Mouse (Mus musculus): ENCODE measurements around the gene Syt11. TPM values are rescaled to one million over a fixed set of nuclear protein-coding genes. Genes with fewer than 3 reads are reported as not detected.
A peak's percentile ranks its signal among the peaks of the same experiment; 100 is the strongest.
"Not testable (repeated sequence)": the region's sequence is repeated elsewhere in the genome, so short reads cannot be mapped to it uniquely, and the experiment has no call there.

The Syt11 gene
- 10 to 100 TPM; 13.5 to 24.3 (median 15.7) TPM for total RNA-seq (2022)

DNA sequence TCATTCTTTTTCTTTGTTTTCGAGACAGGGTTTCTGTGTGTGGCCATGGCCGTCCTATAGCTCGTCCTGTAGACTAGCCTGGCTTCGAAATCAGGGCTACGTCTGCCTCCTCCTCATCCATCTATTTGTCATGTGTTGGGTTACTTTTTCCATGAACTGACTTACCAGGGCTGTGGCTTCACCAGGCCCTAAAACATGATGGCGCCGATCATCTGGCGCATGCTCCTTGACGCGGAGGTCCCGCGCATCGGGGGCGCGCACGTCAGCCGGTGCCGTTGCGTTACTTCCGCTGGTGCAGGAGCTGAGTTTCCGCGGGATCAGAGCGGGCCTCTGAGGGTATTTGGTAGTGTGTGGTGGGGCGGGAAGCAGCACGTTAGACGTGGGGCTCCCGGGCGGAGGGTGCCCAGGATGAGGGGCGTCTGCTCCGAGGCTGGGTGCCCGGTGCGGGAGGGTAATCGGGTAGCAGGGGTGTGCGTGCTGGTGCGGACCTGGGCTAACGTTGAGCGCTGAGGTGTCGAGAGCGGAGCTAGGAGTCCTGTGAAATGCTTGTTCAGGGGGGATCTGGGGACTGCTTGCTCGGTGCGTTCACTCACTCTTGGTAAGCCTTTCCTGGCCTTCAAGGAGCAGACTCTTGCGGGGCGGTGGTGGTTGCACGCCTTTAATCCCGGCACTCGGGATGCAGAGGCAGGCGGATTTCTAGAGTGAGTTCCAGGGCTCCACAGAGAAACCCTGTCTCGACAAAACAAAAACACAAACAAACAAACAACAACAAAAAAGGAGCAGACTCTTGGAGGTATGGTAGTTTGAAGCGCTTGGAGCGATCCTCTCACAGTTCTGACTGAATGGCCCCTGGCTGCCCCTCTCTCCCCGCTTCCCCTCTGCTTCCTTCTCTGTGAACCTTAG lies at the start of gene Syt11:
Gene Syt11 (minus strand): TSS at position 226 of the 903 bp plus-strand sequence.
- not testable (repeated sequence) for DNase-seq

DNA sequence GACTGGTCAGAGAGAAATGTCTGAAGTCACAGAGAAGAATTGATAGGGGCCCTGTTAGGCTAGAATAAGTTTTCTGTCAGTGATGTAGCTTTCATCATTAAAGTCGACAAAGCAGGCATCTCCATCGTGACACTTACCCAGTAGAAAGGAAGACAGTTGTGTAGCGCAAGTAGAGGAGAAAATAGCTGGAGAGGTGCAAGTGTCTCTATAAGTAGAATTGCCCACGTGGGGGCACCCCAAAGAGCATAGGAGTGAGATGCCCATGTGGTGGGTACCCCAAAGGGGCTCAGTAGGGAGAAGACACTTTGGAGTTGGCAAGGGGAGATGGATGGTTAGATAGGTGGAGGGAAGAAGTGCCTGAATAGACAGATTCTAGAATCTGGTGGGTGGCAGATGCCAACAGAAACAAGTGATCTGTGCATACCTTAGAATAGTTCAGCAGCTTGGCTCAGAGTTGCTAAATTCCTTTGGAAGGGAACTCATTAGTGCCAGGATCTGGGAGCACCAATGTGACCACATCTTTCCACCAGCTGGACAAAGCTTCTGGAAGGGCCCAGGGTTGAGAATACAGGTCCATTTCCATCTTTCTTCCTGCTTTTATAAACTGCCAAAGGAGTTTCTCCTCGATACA lies 29.1 kb upstream of the Syt11 start:
- no peak for DNase-seq

GRCm38 (mm10) chr3:88797507-88797906 lies 22.5 kb upstream of the Syt11 start:
- DNase-seq, result not testable (repeated sequence)

DNA sequence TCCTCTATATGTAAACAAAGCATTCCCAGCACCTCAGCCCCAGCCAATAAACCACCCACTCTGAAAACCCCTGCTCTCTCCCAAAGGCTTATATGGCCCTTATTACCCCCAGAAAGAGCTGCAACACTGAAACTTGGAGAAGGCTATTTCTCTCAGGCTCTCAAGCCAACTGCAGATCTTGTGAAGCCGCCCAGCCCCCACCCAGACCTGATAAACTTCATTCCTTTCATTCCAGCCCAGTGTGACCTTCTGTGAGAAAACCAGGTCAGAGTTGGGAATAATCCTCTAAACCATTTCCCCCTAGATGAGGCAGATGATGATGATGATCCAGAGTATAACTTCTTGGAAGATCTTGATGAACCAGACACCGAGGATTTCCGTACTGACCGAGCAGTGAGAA lies 13.1 kb upstream of the Syt11 start:
- DNase-seq, result not testable (repeated sequence)

DNA sequence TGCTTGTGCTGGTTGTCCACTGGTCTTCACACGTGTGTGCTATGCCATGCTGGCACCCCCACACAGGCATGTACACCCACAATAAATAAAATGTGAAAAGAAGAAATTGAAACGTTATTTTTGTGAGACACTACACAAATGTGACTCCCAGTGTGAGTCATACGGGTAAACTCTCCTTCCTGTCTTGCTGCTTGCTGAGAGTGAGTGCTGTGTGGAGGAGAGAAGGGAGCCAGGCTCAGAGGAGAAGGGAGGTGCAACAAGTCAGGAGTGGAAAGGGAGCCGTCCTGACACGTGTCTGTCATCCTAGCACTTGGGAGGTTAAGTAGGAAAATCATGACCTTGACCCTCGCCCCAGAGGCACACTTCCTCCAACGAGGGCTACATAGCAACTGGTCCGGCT lies 11.8 kb upstream of the Syt11 start:
- not testable (repeated sequence) for DNase-seq

GRCm38 (mm10) chr3:88786323-88786722 lies 11.4 kb upstream of the Syt11 start:
- DNase-seq, result not testable (repeated sequence)

- DNase-seq, result no peak
Measured at GRCm38 (mm10) chr3:88784889-88785288, 9.9 kb upstream of the Syt11 start.

DNA sequence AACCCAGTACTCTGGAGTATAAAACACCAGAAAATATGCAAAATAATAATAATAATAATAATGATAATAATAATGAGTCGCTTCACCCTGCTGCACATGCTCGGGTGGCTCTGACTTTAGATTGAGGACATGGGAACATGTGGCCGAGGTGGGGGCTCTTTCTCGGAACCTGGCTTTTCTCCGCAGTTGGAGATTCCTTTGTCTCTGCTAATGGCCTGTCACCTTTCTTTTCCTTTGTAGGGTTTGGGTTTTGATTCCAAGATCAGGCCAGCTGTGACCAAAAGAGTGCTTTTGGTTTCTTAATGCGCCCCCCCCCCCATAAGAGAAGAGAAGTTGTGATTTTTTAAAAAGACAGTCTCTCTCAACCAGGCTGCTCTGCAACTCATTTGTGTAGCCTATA lies 1.8 kb downstream of the Syt11 start:
- not testable (repeated sequence) for DNase-seq

DNA sequence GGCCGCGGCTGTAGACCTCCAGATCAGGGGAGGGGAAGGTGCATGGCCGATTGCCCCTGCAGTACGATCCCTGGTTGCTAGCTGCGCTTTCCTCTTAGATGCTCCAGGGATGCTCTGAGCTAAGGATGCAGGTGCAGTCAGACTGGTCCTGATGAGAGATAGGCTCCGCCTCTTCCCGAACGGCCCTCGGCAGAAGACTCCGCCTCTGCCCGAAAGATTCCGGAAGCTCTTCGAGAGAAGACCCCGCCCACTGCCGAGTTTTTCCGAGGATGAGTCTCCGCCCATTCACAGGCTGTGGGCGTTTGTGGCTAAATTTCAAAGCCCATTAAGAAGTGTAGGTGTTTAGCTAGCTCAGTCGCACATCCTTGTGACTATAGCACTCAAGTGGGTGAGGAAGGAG lies 2.6 kb downstream of the Syt11 start:
- peak; percentile 87 for DNase-seq

DNA sequence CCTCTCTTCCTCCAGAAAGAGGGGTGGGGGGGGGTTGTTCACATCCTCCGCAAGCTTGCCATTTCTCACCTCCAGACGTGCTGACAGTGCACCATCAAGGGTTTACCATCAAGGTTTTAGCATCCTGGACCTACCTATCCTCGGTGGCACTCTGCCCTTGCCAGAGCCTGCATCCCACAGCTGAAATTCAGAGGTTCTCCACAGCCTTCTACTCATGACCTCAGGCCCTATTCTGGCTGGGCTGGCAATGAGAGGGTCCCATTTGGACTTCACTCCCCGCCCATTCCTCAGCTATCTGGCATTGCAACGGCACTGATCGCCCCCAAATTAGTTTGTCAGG lies 3.1 kb downstream of the Syt11 start:
- not testable (repeated sequence) for DNase-seq

- peak; percentile 48 for DNase-seq
Measured at GRCm38 (mm10) chr3:88771189-88771940, 3.6 kb downstream of the Syt11 start.

DNA sequence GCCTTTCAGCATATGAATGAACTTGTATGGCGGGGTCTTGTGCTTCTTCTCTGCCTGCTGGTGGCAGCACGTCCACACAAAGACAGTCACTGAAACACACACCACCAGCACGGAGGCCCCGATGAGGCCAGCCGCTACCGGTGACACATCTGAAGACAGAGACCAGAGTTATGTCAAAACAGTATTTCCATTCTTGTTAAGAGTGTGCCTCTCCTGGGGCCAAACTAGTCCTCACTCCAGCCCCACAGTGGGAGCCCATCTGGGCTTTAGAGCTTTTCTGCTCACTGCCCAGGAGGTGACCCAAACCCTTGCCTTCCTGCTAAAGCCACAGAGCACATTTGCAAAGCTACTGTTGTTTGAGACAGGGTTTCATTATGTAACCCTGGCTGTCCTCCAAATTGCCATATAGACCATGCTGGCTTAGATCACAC lies 12.5 kb downstream of the Syt11 start:
- DNase-seq, result no peak

GRCm38 (mm10) chr3:88761619-88762018 lies 13.3 kb downstream of the Syt11 start:
- no peak for DNase-seq

- DNase-seq, result no peak
Measured at GRCm38 (mm10) chr3:88758045-88758500, 16.9 kb downstream of the Syt11 start.

- DNase-seq, result no peak
Measured at GRCm38 (mm10) chr3:88756276-88756675, 18.7 kb downstream of the Syt11 start.

- DNase-seq, result no peak
Measured at GRCm38 (mm10) chr3:88755541-88755940, 19.4 kb downstream of the Syt11 start.

- DNase-seq, result no peak
Measured at GRCm38 (mm10) chr3:88754283-88754682, 20.7 kb downstream of the Syt11 start.

DNA sequence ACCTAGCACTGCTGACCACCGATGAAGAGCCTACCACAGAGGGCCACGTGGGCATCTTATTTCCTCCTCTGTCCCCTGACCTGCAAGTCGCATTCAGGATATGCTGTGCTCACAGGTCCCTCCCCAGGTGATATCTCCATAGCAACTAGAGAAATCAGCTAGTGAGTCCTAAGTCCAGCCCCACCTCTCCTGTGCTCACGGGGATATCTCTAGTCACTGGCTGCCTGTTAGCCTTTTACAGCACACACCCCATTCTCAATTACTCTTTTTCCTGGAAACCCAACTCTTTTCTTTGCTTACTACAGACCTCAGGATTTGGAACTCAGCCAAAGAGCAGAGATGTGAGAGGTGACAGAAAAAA lies 28.1 kb downstream of the Syt11 start:
- DNase-seq, result no peak

DNA sequence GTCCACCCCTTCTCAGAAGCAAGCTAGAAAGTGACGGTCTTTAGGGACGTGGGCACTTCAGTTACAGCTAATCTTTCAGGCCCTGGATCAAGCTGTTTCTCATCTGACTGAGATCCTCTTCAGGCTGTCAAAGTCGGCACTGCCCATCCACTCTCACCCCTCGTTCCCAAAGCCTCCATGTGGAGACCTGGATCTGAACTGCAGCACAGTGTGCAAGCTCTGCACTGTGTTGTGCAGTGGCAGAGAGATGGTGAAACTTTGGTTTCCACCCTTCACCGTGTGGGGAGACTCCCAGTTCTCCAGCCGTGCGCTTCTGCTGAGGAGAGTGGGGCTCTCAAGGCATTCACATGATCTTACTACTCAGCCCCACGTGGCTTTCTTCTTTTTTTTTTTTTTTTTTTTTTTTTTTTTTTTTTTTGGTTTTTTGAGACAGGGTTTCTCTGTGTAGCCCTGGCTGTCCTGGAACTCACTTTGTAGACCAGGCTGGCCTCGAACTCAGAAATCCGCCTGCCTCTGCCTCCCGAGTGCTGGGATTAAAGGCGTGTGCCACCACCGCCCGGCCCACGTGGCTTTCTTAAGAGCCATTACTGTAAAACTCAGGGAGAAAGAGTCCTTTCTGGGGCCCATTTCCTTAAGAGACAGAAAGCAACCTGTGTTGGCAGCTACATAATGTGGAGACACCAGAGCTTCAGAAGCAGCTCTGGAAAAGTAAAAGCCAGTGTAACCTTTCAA lies 28.7 kb downstream of the Syt11 start:
- DNase-seq, result no peak

DNA sequence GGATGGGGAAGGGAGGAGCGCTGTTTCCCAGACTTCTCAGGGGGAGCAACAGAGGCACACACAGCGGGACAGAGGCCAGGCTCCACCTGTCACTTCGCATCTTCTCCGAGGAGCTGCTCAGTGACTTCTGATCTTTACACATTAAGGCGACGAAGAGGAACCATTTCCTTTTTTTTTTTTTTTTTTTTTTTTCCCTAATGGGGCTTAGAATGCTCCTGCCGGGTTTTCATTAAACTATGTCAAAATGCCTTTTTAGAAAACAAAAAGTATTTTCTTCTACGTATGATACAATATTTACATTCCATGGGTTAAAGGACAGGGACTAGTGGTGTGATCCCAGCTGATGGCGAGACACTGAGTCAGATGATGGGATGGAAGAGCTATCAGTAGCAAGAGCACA lies 29.4 kb downstream of the Syt11 start:
- no peak for DNase-seq

DNA sequence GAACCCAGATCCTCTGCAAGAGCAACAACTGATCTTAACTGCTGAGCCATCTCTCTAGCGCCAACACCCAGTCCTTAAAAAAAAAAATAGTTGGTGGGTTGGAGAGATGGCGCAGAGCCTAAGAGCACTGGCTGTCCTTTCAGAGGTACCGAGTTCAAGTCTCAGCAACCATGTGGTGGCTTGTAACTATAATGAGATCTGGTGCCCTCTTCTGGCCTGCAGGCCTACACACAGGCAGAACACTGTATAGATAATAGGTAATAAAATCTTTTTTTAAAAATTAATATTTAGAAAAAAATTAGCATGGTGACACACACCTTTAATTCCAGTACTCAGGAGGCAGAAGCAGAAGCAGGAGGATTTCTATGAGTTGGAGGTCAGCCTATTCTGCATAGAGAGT lies 34.8 kb downstream of the Syt11 start:
- DNase-seq, result no peak

DNA sequence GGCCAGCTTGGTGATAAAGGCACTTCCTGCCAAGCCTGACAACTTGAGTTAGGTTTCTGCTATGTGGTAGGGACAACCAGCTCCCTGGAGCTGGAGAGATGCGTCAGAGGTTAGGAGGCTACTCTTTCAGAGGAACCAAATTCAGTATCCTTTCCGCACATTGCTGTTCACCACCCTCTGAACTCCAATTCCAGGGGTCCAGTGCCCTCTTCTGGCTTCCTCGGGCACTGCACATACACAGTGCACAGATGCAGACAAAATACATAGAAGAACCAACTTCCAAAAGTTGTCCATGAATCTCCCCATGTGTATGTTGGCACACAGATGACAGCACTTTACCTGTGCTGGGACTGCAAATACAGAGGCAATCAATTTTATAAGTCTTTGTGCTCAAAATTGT lies 36.3 kb downstream of the Syt11 start:
- DNase-seq, result peak; percentile 40

Measured in adrenal gland, adult 8-10 months (tissue).